Mouse (Mus musculus): ENCODE data around the gene Kdm5b. TPM values are rescaled to one million over a fixed set of nuclear protein-coding genes. Genes with fewer than 3 reads are reported as not detected.
"Not testable (repeated sequence)": the region's sequence is repeated elsewhere in the genome, so short reads cannot be mapped to it uniquely, and the experiment has no call there.

Gene Kdm5b
- total RNA-seq (2021): 10 to 100 TPM; 69.7 to 74.6 TPM
- long read RNA-seq, experiment 1, full-length matches to known transcripts: 7 of 16 reads
- long read RNA-seq, experiment 1, partial matches to known transcripts: 8 of 16 reads
- long read RNA-seq, experiment 1, other reads (novel, unspliced or antisense): 1 of 16 reads
- long read RNA-seq, experiment 2, full-length matches to known transcripts: 11 of 18 reads
- long read RNA-seq, experiment 2, partial matches to known transcripts: 5 of 18 reads
- long read RNA-seq, experiment 2, other reads (novel, unspliced or antisense): 2 of 18 reads

- DNase-seq (ENCODE audit: low spot score in 2 of 2): peak; percentile 84 to 86
Measured at GRCm38 (mm10) chr1:134559976-134560375, at the start of gene Kdm5b. Gene Kdm5b (plus strand): TSS chr1:134560171.

- no peak for DNase-seq (ENCODE audit: low spot score in 2 of 2)
Measured at GRCm38 (mm10) chr1:134512183-134512582, 47.8 kb upstream of the Kdm5b start.

- DNase-seq (ENCODE audit: low spot score in 2 of 2): no peak
Measured at GRCm38 (mm10) chr1:134512584-134512983, 47.4 kb upstream of the Kdm5b start.

DNA sequence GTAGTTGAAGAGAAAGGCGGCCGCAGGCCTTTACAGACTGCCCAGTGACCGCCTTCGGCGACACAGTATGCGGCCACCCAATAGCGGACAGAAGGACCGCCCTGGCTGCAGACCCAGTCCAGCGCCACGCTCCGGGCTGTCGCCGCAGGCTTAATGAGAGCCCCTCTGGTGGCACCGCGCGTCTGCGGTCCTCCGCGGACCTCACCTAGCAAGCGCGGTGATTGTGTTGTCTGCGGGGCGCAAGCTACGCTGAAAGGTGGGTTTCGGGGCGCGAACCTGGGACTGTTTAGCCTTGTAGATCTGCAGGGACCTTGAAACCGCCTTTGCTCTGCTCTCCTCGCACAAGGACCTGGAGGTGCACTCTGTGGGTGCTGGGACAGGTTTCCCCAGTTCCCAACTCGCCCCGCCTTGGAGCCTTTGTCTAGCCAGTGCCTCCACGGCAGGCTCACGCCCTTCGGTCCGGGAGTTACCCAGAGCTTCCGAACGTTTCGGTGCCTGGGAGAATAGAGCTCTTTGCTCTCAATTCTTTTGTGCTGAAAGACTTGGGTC lies 46.6 kb upstream of the Kdm5b start:
- no peak for DNase-seq (ENCODE audit: low spot score in 2 of 2)

DNA sequence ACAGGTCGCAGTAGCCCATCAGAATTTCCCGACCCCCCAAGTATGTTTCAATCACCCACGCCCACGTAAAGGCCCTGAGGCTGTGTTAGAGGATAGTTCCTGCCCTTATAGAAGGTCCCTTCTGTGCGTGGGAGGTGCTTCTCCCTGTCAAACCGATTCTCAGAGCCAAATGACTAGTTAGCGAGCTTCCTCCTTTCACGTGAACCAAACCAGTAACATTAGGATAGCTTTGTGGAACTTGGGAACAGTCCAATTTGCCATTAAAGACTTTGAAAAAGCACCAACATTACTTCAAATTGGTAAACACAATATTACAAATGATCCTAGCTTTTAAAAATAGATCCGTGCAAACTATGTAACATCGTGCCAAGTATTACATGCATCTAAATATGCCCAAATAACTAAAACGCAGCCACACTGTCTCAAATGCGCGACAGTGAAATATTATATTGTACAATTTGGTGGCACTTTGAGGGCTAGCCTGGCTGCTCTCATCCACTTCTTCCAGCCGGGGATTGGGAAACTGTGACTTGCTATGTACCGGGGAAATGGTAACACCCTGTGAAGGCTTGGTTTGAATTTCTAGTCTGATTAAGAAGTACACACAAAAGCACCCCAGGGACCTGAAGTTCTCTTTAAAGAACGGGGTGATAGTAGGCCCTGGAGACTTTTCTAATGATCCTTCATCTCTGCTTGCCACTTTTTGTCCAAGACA lies 45.9 kb upstream of the Kdm5b start:
- no peak for DNase-seq (ENCODE audit: low spot score in 2 of 2)

DNA sequence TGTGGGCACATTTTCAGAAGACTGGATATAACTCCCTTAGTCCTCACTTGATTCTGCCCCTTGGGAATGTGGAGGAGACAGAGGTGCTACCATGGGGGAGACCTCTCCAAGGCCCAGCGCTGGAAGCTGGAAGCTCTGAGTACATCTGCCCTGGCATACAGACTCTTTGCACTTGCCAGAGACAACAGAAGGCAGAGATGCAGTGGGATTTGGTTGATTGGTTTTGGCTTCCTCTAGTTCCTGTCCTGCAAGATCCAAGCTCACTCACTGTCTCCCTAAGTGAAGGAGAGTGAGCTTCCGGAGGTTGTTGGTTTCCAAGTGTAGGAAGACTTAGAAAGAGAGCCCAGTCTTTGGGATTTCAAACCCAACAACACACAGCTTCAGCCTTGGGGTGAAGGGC lies 44.1 kb upstream of the Kdm5b start:
- no peak for DNase-seq (ENCODE audit: low spot score in 2 of 2)

GRCm38 (mm10) chr1:134516491-134517198 lies 43.3 kb upstream of the Kdm5b start:
- no peak for DNase-seq (ENCODE audit: low spot score in 2 of 2)

DNA sequence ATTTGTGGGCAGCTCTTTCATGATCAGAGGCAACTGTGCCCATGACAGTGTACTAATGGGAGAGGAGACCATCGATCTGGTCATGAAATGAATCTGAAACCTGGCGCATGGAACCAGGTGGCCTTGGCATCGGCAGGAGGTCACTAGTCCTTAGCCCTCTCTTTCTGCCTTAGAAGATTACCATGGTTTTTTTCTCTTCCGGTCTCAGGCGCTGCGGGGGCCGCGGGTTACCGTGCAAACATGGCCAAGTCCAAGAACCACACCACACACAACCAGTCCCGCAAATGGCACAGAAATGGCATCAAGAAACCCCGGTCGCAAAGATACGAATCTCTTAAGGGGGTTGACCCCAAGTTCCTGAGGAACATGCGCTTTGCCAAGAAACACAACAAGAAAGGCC lies 42.1 kb upstream of the Kdm5b start:
- not testable (repeated sequence) for DNase-seq (ENCODE audit: low spot score in 2 of 2)

- DNase-seq (ENCODE audit: low spot score in 2 of 2): peak; percentile 82 to 89
Measured at GRCm38 (mm10) chr1:134518677-134519076, 41.3 kb upstream of the Kdm5b start.

- DNase-seq (ENCODE audit: low spot score in 2 of 2): not testable (repeated sequence)
Measured at GRCm38 (mm10) chr1:134519201-134519600, 40.8 kb upstream of the Kdm5b start.

- DNase-seq (ENCODE audit: low spot score in 2 of 2): no peak
Measured at GRCm38 (mm10) chr1:134520001-134520721, 39.8 kb upstream of the Kdm5b start.

DNA sequence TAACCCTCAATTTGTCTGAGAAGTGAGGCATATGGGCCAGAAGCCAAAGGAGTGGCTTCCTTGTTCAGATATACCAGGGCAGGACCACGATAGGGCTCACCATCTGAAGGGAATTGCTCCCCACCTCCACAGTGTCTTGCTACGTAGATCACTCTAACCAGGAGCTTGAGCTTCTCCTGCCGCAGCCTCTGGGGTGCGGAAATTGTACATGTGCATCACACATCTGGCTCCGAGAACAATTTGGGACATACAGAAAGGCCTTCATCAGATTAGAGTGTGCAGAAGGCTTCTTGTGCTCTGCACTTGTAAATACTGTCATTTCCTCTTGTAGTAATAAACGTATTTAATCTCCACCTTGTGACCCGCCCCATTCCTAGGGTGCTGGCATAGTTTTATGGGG lies 38.8 kb upstream of the Kdm5b start:
- no peak for DNase-seq (ENCODE audit: low spot score in 2 of 2)

DNA sequence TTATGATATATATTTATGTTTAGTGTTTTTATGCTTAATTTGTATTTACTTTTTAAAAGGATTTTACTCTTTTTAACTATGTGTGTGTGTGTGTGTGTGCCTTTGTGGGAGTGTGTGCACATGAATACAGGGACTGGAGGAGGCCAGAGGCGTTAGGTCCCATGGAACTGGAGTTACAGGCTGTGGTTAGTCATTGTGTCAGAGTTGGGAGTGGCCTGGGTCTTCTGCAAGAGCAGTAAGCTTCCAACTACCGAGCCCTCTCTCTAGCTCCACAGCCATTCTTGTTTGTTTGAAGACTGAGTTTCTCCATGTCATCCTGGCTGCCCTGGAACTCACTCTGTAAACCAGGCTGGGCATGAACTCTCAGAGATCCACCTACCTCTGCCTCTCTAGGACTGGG lies 37.6 kb upstream of the Kdm5b start:
- no peak for DNase-seq (ENCODE audit: low spot score in 2 of 2)

- no peak for DNase-seq (ENCODE audit: low spot score in 2 of 2)
Measured at GRCm38 (mm10) chr1:134524424-134524823, 35.5 kb upstream of the Kdm5b start.

- no peak for DNase-seq (ENCODE audit: low spot score in 2 of 2)
Measured at GRCm38 (mm10) chr1:134525015-134525414, 35.0 kb upstream of the Kdm5b start.

DNA sequence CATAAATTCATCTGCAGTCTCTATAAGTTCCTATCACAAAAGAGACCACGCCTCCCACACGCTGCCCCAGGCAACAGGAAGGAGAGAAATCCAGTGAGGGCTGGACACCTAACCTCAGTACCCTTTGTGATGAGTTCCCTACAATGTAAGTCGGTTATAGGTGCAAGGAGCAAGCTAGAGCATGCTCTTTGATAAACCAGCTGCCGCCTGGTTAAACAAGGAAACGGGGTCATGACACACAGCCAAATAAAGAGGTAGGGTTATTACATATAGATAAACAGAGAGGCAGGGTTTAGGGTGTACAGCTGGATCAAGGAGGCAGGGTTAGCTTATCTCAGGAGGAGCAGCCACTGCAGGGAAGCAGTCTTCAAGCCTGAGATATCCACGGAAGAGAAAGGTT lies 33.2 kb upstream of the Kdm5b start:
- DNase-seq (ENCODE audit: low spot score in 2 of 2): no peak

- peak; percentile 50 to 80 for DNase-seq (ENCODE audit: low spot score in 2 of 2)
Measured at GRCm38 (mm10) chr1:134530618-134531017, 29.4 kb upstream of the Kdm5b start.

- DNase-seq (ENCODE audit: low spot score in 2 of 2): not testable (repeated sequence)
Measured at GRCm38 (mm10) chr1:134533710-134534109, 26.3 kb upstream of the Kdm5b start.

- no peak for DNase-seq (ENCODE audit: low spot score in 2 of 2)
Measured at GRCm38 (mm10) chr1:134535054-134535453, 24.9 kb upstream of the Kdm5b start.

- DNase-seq (ENCODE audit: low spot score in 2 of 2): no peak
Measured at GRCm38 (mm10) chr1:134535513-134535912, 24.5 kb upstream of the Kdm5b start.

- DNase-seq (ENCODE audit: low spot score in 2 of 2): no peak
Measured at GRCm38 (mm10) chr1:134540610-134541009, 19.4 kb upstream of the Kdm5b start.

All from layer of hippocampus, postnatal 14 days (tissue).